Mouse (Mus musculus) spleen, adult 2 months (tissue): ENCODE data around the gene Vma21-ps. TPM values are rescaled to one million over a fixed set of nuclear protein-coding genes. Genes with fewer than 3 reads are reported as not detected.

Source experiments
- DNase-seq, 2 experiments: peaks; one replicate each; pipeline versions ENCODE4 v3.0.0 to v3.0.0-alpha.2; 2012 to 2021; ENCODE audit warnings: low spot score in 2 of 2, low read depth in 1 of 2
- H3K27ac ChIP-seq: fragments of 200-500 bp; 2 replicates; pipeline ENCODE4 v1.5.1; 2012; ENCODE audit warnings: low read length, inconsistent platforms; ENCODE audit not compliant: insufficient read depth
- H3K27me3 ChIP-seq: fragments of 200-500 bp; 2 replicates; pipeline ENCODE4 v1.6.1; 2012; ENCODE audit warnings: mild to moderate bottlenecking, moderate library complexity, low read length, inconsistent platforms; ENCODE audit not compliant: control insufficient read depth, insufficient read depth
- H3K36me3 ChIP-seq: fragments of 200-500 bp; 2 replicates; pipeline ENCODE4 v1.6.1; 2012; ENCODE audit warnings: mild to moderate bottlenecking, low read length, inconsistent platforms; ENCODE audit not compliant: control insufficient read depth, insufficient read depth
- H3K4me1 ChIP-seq: fragments of 200-500 bp; 2 replicates; pipeline ENCODE4 v1.6.1; 2011; ENCODE audit warnings: inconsistent platforms; ENCODE audit not compliant: control insufficient read depth, insufficient read depth, insufficient read length
- H3K4me3 ChIP-seq: fragments of 200-500 bp; 2 replicates; pipeline ENCODE4 v1.5.1; 2011; ENCODE audit warnings: mild to moderate bottlenecking, inconsistent platforms; ENCODE audit not compliant: insufficient read depth, insufficient read length; ENCODE audit errors: extremely low read depth
- CTCF ChIP-seq: fragments of 200-500 bp; IDR thresholded peaks from 2 replicates; pipeline ENCODE4 v1.5.1; 2011; ENCODE audit warnings: mild to moderate bottlenecking, inconsistent platforms; ENCODE audit not compliant: insufficient read depth, insufficient read length, insufficient replicate concordance; ENCODE audit errors: extremely low read depth
- POLR2A ChIP-seq: fragments of 200-500 bp; IDR thresholded peaks from 2 replicates; pipeline ENCODE4 v1.6.1; 2011; ENCODE audit warnings: low read depth, low read length, inconsistent platforms
- WGBS: fragments of 180-500 bp; shearing (Covaris S2); methylation state at CpG from one replicate; pipeline ENCODE4 v1.1.7; 2018; 5-methylcytosine and 5-hydroxymethylcytosine counted together
- polyA plus RNA-seq: library from polyadenylated mRNA; depleted of rRNA; stranded (reverse); fragments of >200 nt; gene quantifications from 2 replicates; pipeline ENCODE4 v1.2.3, GENCODE M21; 2012; rRNA removed

Gene Vma21-ps
- polyA plus RNA-seq, 1 experiment, result not detected

GRCm38 (mm10) chr4:52473431-52473830 is 23.6 kb downstream of the Vma21-ps start:
- Histone ChIP-seq H3K4me1 (no peaks in the 10 kb centered on the region), H3K27me3 (no peaks in the 10 kb centered on the region), H3K4me3 (no peak overlapping the region), H3K27ac (no peak overlapping the region), H3K36me3 (peaks cover 18% of the 10 kb centered on the region)
- no peak for TF ChIP-seq CTCF
- TF ChIP-seq POLR2A, result no peak
- no peak for DNase-seq
- WGBS, result 88% methylated on average over 3 of the region's 3 CpGs

GRCm38 (mm10) chr4:52461321-52461720 is 35.7 kb downstream of the Vma21-ps start:
- H3K27me3 ChIP-seq, result no peaks in the 10 kb centered on the region
- no peak for DNase-seq
- 95% methylated on average over 5 of the region's 5 CpGs for WGBS
- H3K4me3 ChIP-seq, result no peak overlapping the region
- H3K4me1 ChIP-seq, result no peaks in the 10 kb centered on the region
- H3K36me3 ChIP-seq, result peaks cover 20% of the 10 kb centered on the region
- no peak for TF ChIP-seq POLR2A
- TF ChIP-seq CTCF, result no peak
- no peak overlapping the region for H3K27ac ChIP-seq

GRCm38 (mm10) chr4:52459726-52460125 is 37.3 kb downstream of the Vma21-ps start:
- H3K4me1 ChIP-seq, result no peaks in the 10 kb centered on the region
- no peak for DNase-seq
- no peak overlapping the region for H3K27ac ChIP-seq

More at GRCm38 (mm10) chr4:52459726-52460125, 37.3 kb downstream of the Vma21-ps start:
- 100% methylated on average over 1 of the region's 1 CpGs for WGBS
- H3K36me3 ChIP-seq, result peaks cover 18% of the 10 kb centered on the region
- no peaks in the 10 kb centered on the region for H3K27me3 ChIP-seq
- TF ChIP-seq CTCF (no peak), POLR2A (no peak)
- no peak overlapping the region for H3K4me3 ChIP-seq

Other genes starting within 250 kb of the Vma21-ps start
- 3.3 and 4.3 TPM in 2 replicates for gene Smc2, start 58.0 kb downstream of the Vma21-ps start, polyA plus RNA-seq
- gene Toporsl, start 99.0 kb upstream of the Vma21-ps start, polyA plus RNA-seq, result not detected in 2 replicates